Mouse (Mus musculus): ENCODE results near the gene Cdc42se2.

DNA sequence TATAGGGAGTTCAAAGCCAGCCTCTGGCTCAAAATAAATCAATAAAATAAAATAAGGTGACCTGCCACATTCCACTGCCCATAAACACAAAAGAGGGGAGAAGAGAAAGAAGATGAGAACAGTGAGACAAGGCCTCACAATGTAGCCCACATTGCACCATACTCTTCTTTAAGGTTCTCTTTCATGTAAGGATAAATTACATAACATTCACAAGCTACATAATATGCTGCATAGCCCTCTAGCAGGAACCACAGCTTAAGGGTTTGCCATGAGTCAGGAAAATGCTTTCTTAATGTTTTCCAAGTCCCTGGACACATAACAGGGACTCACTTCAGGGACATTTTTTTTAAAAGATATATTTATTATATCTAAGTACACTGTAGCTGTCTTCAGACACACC, 15.9 kb downstream of the Cdc42se2 start:
- TF ChIP-seq CTCF (IDR thresholded peaks at IDR 0.05; ENCODE audit: borderline replicate concordance, control insufficient read depth, extremely low read depth, insufficient read depth, low read length, poor library complexity) (no peak), POLR2A (IDR thresholded peaks at IDR 0.05; ENCODE audit: control insufficient read depth, extremely low read depth, insufficient read depth, low read length, poor library complexity) (no peak)

All from thymus, adult 2 months (tissue).